Mouse (Mus musculus): Measurements from ENCODE around the gene Agtpbp1. TPM values are rescaled to one million over a fixed set of nuclear protein-coding genes. Genes with fewer than 3 reads are reported as not detected.

Gene Agtpbp1
- polyA plus RNA-seq, 1 experiment = 103 TPM

DNA sequence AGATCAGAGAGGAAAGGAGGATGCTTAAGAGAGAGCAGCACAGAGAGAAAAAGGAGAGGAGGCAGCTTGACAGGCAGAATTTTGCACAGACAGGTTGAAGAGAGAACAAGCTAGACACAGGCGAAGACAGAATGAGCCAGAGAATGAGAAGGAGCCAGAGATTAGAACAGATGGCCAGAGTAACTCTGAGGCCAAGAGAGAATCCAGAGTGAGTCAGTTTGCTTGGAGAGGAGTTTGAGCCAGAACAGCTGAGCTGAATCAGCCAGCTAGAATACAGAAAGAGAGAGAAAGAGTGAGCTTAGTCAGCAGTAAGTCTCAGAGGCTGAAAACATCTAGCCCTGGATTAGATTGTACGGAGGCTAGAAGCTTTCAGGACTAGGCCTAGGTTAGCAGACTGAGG, 12.5 kb downstream of the Agtpbp1 start:
- Histone ChIP-seq H3K4me3 (replicated peaks; ENCODE audit: insufficient read depth, low read depth, low read length) (no peak overlapping the region), H3K27ac (ENCODE audit: insufficient read depth, low read length) (no peak overlapping the region), H3K4me1 (ENCODE audit: control insufficient read depth, insufficient read depth, low read length) (no peaks in the 10 kb centered on the region), H3K27me3 (ENCODE audit: control insufficient read depth, insufficient read depth, low read length) (no peaks in the 10 kb centered on the region)
- 33% methylated on average over 2 of the region's 2 CpGs for WGBS
- peak in 1 of 2 experiments; percentile 80 for DNase-seq
- TF ChIP-seq POLR2A (IDR thresholded peaks at IDR 0.05; ENCODE audit: borderline replicate concordance, insufficient read depth, low read length) = no peak
- TF ChIP-seq CTCF (IDR thresholded peaks at IDR 0.05; ENCODE audit: borderline replicate concordance, insufficient read depth, low read depth, low read length) = no peak

DNA sequence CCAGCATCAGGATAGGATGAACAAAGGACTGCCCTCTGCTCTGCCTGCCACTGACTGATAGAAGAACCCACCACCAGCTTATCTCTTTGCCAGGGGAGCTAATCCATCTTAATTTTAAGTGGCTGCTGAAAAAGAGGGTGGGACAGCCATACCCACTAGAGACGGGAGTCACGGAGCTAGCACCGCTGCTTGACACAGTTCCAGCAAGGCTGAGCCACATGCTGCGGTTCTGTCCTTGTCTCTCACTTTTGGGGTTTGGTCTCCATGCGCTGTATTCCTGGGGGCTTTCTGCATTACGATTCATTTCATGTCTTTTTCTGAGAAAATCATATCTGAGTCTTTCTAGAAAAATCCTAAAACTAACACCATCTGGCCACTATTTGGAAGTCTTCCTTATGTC, 13.9 kb downstream of the Agtpbp1 start:
- H3K27me3 ChIP-seq (ENCODE audit: control insufficient read depth, insufficient read depth, low read length) = no peaks in the 10 kb centered on the region
- WGBS = 63% methylated on average over 6 of the region's 6 CpGs
- H3K27ac ChIP-seq (ENCODE audit: insufficient read depth, low read length) = no peak overlapping the region
- H3K4me3 ChIP-seq (replicated peaks; ENCODE audit: insufficient read depth, low read depth, low read length) = no peak overlapping the region
- no peak for TF ChIP-seq POLR2A (IDR thresholded peaks at IDR 0.05; ENCODE audit: borderline replicate concordance, insufficient read depth, low read length)
- no peak for TF ChIP-seq CTCF (IDR thresholded peaks at IDR 0.05; ENCODE audit: borderline replicate concordance, insufficient read depth, low read depth, low read length)
- H3K4me1 ChIP-seq (ENCODE audit: control insufficient read depth, insufficient read depth, low read length) = no peaks in the 10 kb centered on the region
- DNase-seq = no peak

GRCm38 (mm10) chr13:59565945-59566520, 19.0 kb downstream of the Agtpbp1 start:
- TF ChIP-seq CTCF (IDR thresholded peaks at IDR 0.05; ENCODE audit: borderline replicate concordance, insufficient read depth, low read depth, low read length) = no peak
- TF ChIP-seq POLR2A (IDR thresholded peaks at IDR 0.05; ENCODE audit: borderline replicate concordance, insufficient read depth, low read length) = no peak
- no peak overlapping the region for H3K27ac ChIP-seq (ENCODE audit: insufficient read depth, low read length)
- H3K4me3 ChIP-seq (replicated peaks; ENCODE audit: insufficient read depth, low read depth, low read length) = no peak overlapping the region
- WGBS = 47% methylated on average over 9 of the region's 9 CpGs
- H3K27me3 ChIP-seq (ENCODE audit: control insufficient read depth, insufficient read depth, low read length) = no peaks in the 10 kb centered on the region
- no peaks in the 10 kb centered on the region for H3K4me1 ChIP-seq (ENCODE audit: control insufficient read depth, insufficient read depth, low read length)
- no peak for DNase-seq

DNA sequence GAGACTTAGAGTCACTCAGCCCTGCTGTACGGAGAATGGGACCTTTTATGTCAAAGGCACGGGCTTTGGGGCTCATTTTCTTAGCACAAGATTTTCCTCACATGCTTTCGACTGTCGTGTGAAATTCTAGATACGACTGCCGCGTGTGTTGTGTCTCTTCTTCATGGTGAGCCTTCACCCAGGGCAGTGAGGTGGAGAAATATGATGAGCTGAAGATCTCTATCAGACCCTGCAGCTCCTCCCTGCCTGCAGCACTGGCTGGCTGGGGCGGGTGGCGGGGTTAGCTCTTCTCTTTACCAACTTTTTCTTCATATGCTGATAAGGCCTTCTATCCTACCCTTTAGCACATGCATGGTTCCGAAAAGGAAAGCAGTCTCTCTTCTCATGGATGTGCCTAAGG, 20.1 kb downstream of the Agtpbp1 start:
- Histone ChIP-seq H3K27ac (ENCODE audit: insufficient read depth, low read length) (no peak overlapping the region), H3K4me1 (ENCODE audit: control insufficient read depth, insufficient read depth, low read length) (no peaks in the 10 kb centered on the region), H3K4me3 (replicated peaks; ENCODE audit: insufficient read depth, low read depth, low read length) (no peak overlapping the region), H3K27me3 (ENCODE audit: control insufficient read depth, insufficient read depth, low read length) (no peaks in the 10 kb centered on the region)
- DNase-seq = no peak
- TF ChIP-seq CTCF (IDR thresholded peaks at IDR 0.05; ENCODE audit: borderline replicate concordance, insufficient read depth, low read depth, low read length) = no peak
- TF ChIP-seq POLR2A (IDR thresholded peaks at IDR 0.05; ENCODE audit: borderline replicate concordance, insufficient read depth, low read length) = no peak
- WGBS = 85% methylated on average over 10 of the region's 10 CpGs

GRCm38 (mm10) chr13:59564505-59564904, 20.5 kb downstream of the Agtpbp1 start:
- Histone ChIP-seq H3K27me3 (ENCODE audit: control insufficient read depth, insufficient read depth, low read length) (no peaks in the 10 kb centered on the region), H3K27ac (ENCODE audit: insufficient read depth, low read length) (no peak overlapping the region), H3K4me1 (ENCODE audit: control insufficient read depth, insufficient read depth, low read length) (no peaks in the 10 kb centered on the region), H3K4me3 (replicated peaks; ENCODE audit: insufficient read depth, low read depth, low read length) (no peak overlapping the region)
- WGBS = 70% methylated on average over 4 of the region's 4 CpGs
- DNase-seq = no peak
- TF ChIP-seq CTCF (IDR thresholded peaks at IDR 0.05; ENCODE audit: borderline replicate concordance, insufficient read depth, low read depth, low read length) (no peak), POLR2A (IDR thresholded peaks at IDR 0.05; ENCODE audit: borderline replicate concordance, insufficient read depth, low read length) (no peak)

- TF ChIP-seq POLR2A (IDR thresholded peaks at IDR 0.05; ENCODE audit: borderline replicate concordance, insufficient read depth, low read length) (no peak), CTCF (IDR thresholded peaks at IDR 0.05; ENCODE audit: borderline replicate concordance, insufficient read depth, low read depth, low read length) (no peak)
- no peaks in the 10 kb centered on the region for H3K27me3 ChIP-seq (ENCODE audit: control insufficient read depth, insufficient read depth, low read length)
- DNase-seq = no peak
- H3K4me1 ChIP-seq (ENCODE audit: control insufficient read depth, insufficient read depth, low read length) = no peaks in the 10 kb centered on the region
- no peak overlapping the region for H3K4me3 ChIP-seq (replicated peaks; ENCODE audit: insufficient read depth, low read depth, low read length)
- WGBS = 71% methylated on average over 2 of the region's 2 CpGs
- no peak overlapping the region for H3K27ac ChIP-seq (ENCODE audit: insufficient read depth, low read length)
Observed at GRCm38 (mm10) chr13:59562471-59562870, 22.6 kb downstream of the Agtpbp1 start.

- DNase-seq = no peak
- TF ChIP-seq CTCF (IDR thresholded peaks at IDR 0.05; ENCODE audit: borderline replicate concordance, insufficient read depth, low read depth, low read length) (no peak), POLR2A (IDR thresholded peaks at IDR 0.05; ENCODE audit: borderline replicate concordance, insufficient read depth, low read length) (no peak)
- no peak overlapping the region for H3K27ac ChIP-seq (ENCODE audit: insufficient read depth, low read length)
- 93% methylated on average over 5 of the region's 5 CpGs for WGBS
- H3K27me3 ChIP-seq (ENCODE audit: control insufficient read depth, insufficient read depth, low read length) = no peaks in the 10 kb centered on the region
- H3K4me1 ChIP-seq (ENCODE audit: control insufficient read depth, insufficient read depth, low read length) = peaks cover 6% of the 10 kb centered on the region; the same call in 1 of the 2 replicates
- no peak overlapping the region for H3K4me3 ChIP-seq (replicated peaks; ENCODE audit: insufficient read depth, low read depth, low read length)
Observed at GRCm38 (mm10) chr13:59558776-59559175, 26.3 kb downstream of the Agtpbp1 start.

DNA sequence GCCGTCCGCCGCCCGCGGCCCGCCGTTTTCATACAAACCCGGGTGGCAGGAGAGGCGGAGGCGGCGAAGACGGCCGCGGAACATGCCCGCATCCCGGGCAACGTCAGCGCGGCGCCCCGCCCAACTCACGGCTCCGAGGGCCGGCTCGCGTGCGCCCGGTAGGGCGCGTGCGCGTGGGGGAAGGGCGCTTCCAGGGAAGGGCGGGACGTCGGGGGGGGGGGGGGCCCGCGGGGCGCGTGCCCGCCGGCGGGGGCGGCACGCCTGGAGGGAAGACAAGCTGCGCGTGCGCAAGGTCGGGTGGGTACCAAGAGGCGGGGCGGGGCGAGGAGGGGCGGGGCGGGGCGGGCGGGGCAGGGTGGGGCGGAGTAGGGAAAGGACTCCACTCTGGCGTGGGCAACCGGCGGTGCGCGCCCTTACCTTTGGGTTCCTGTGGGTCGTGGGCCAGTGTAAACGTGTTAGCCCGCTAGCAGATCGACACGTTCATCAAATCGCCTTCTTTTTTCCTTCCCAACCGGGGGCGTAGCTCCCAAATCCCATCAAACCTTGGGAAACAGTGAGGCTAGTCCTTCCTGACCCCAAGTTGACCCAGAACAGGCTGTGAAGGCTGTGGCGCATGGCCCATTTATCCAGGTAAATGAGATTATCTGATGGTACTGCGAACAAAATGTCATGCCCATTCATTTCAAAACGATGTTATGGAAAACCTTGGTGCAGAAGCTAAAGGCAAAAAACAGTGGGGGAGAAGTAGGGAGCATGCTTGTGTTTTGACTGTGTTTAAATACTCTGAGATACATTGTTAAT, 27.6 kb downstream of the Agtpbp1 start:
- peak overlapping the region; percentile 78 for H3K27ac ChIP-seq (ENCODE audit: insufficient read depth, low read length)
- under 1% methylated on average over 47 of the region's 73 CpGs for WGBS
- TF ChIP-seq CTCF (IDR thresholded peaks at IDR 0.05; ENCODE audit: borderline replicate concordance, insufficient read depth, low read depth, low read length) (no peak), POLR2A (IDR thresholded peaks at IDR 0.05; ENCODE audit: borderline replicate concordance, insufficient read depth, low read length) (peak; percentile 58)
- peaks cover 14% of the 10 kb centered on the region; the same call in 1 of the 2 replicates for H3K4me1 ChIP-seq (ENCODE audit: control insufficient read depth, insufficient read depth, low read length)
- peak overlapping the region; percentile 90 for H3K4me3 ChIP-seq (replicated peaks; ENCODE audit: insufficient read depth, low read depth, low read length)
- peak; percentile 92 to 93 for DNase-seq
- no peaks in the 10 kb centered on the region for H3K27me3 ChIP-seq (ENCODE audit: control insufficient read depth, insufficient read depth, low read length)

All from cerebellum, adult 2 months (tissue).